Mouse (Mus musculus): ENCODE data around the gene Mecom.

Gene Mecom

GRCm38 (mm10) chr3:30353878-30354727, 193.7 kb downstream of the Mecom start:
- no peak for DNase-seq (ENCODE audit: low spot score in 2 of 2)

GRCm38 (mm10) chr3:30349279-30349678, 198.5 kb downstream of the Mecom start:
- no peak for DNase-seq (ENCODE audit: low spot score in 2 of 2)

- no peak for DNase-seq (ENCODE audit: low spot score in 2 of 2)
Measured at GRCm38 (mm10) chr3:30344151-30344550, 203.7 kb downstream of the Mecom start.

- no peak for DNase-seq (ENCODE audit: low spot score in 2 of 2)
Measured at GRCm38 (mm10) chr3:30332337-30332736, 215.5 kb downstream of the Mecom start.

- no peak for DNase-seq (ENCODE audit: low spot score in 2 of 2)
Measured at GRCm38 (mm10) chr3:30330476-30330875, 217.3 kb downstream of the Mecom start.

GRCm38 (mm10) chr3:30330021-30330420, 217.8 kb downstream of the Mecom start:
- no peak for DNase-seq (ENCODE audit: low spot score in 2 of 2)

- DNase-seq (ENCODE audit: low spot score in 2 of 2): no peak
Measured at GRCm38 (mm10) chr3:30314955-30315354, 232.9 kb downstream of the Mecom start.

- no peak for DNase-seq (ENCODE audit: low spot score in 2 of 2)
Measured at GRCm38 (mm10) chr3:30308081-30308480, 239.7 kb downstream of the Mecom start.

- no peak for DNase-seq (ENCODE audit: low spot score in 2 of 2)
Measured at GRCm38 (mm10) chr3:30307601-30308000, 240.2 kb downstream of the Mecom start.

- no peak for DNase-seq (ENCODE audit: low spot score in 2 of 2)
Measured at GRCm38 (mm10) chr3:30306080-30306479, 241.7 kb downstream of the Mecom start.

GRCm38 (mm10) chr3:30299460-30299859, 248.3 kb downstream of the Mecom start:
- no peak for DNase-seq (ENCODE audit: low spot score in 2 of 2)

- no peak for DNase-seq (ENCODE audit: low spot score in 2 of 2)
Measured at GRCm38 (mm10) chr3:30294433-30294832, 253.4 kb downstream of the Mecom start.

- no peak for DNase-seq (ENCODE audit: low spot score in 2 of 2)
Measured at GRCm38 (mm10) chr3:30286529-30286928, 261.3 kb downstream of the Mecom start.

- DNase-seq (ENCODE audit: low spot score in 2 of 2): no peak
Measured at GRCm38 (mm10) chr3:30284094-30284493, 263.7 kb downstream of the Mecom start.

GRCm38 (mm10) chr3:30283562-30283961, 264.2 kb downstream of the Mecom start:
- no peak for DNase-seq (ENCODE audit: low spot score in 2 of 2)

GRCm38 (mm10) chr3:30277569-30277968, 270.2 kb downstream of the Mecom start:
- DNase-seq (ENCODE audit: low spot score in 2 of 2): no peak

- DNase-seq (ENCODE audit: low spot score in 2 of 2): no peak
Measured at GRCm38 (mm10) chr3:30276099-30276498, 271.7 kb downstream of the Mecom start.

- DNase-seq (ENCODE audit: low spot score in 2 of 2): no peak
Measured at GRCm38 (mm10) chr3:30269253-30269652, 278.6 kb downstream of the Mecom start.

- DNase-seq (ENCODE audit: low spot score in 2 of 2): no peak
Measured at GRCm38 (mm10) chr3:30260945-30261344, 286.9 kb downstream of the Mecom start.

GRCm38 (mm10) chr3:30258421-30258820, 289.4 kb downstream of the Mecom start:
- no peak for DNase-seq (ENCODE audit: low spot score in 2 of 2)

- DNase-seq (ENCODE audit: low spot score in 2 of 2): no peak
Measured at GRCm38 (mm10) chr3:30257776-30258175, 290.0 kb downstream of the Mecom start.

- DNase-seq (ENCODE audit: low spot score in 2 of 2): no peak
Measured at GRCm38 (mm10) chr3:30256896-30257295, 290.9 kb downstream of the Mecom start.

- DNase-seq (ENCODE audit: low spot score in 2 of 2): no peak
Measured at GRCm38 (mm10) chr3:30255828-30256227, 292.0 kb downstream of the Mecom start.

GRCm38 (mm10) chr3:30254451-30254850, 293.4 kb downstream of the Mecom start:
- no peak for DNase-seq (ENCODE audit: low spot score in 2 of 2)
